Mouse (Mus musculus): ENCODE measurements around the gene Misp.

GRCm38 (mm10) chr10:79806972-79807371, 13.8 kb upstream of the Misp start:
- TF ChIP-seq CTCF (IDR thresholded peaks at IDR 0.05; ENCODE audit: low read depth, low read length): no peak
- no peak for TF ChIP-seq POLR2A (IDR thresholded peaks at IDR 0.05; ENCODE audit: insufficient read depth, low read length)
